Mouse (Mus musculus) neural tube, embryonic 15.5 days (tissue): ENCODE measurements around the gene Hoxa7. TPM values are rescaled to one million over a fixed set of nuclear protein-coding genes. Genes with fewer than 3 reads are reported as not detected.
A peak's percentile ranks its signal among the peaks of the same experiment; 100 is the strongest.

Experiments used
- ATAC-seq: fragments of 200-750 bp; cut with Nextera tagmentation; 2 replicates; pipeline ENCODE4 v1.8.0; 2017; ENCODE audit warnings: mild to moderate bottlenecking, moderate TSS enrichment, moderate library complexity; ENCODE audit not compliant: low FRiP score
- H3K27ac ChIP-seq: fragments of 300-500 bp; sonication (generic); replicated peaks from 2 replicates; pipeline ENCODE4 v1.5.1; 2015; ENCODE audit warnings: mild to moderate bottlenecking, inconsistent platforms
- H3K27me3 ChIP-seq: fragments of 300-500 bp; sonication (generic); replicated peaks from 2 replicates; pipeline ENCODE4 v1.6.1; 2015; ENCODE audit warnings: inconsistent platforms
- H3K36me3 ChIP-seq: fragments of 300-500 bp; sonication (generic); 2 replicates; pipeline ENCODE4 v1.6.1; 2015; ENCODE audit warnings: inconsistent platforms
- H3K4me1 ChIP-seq: fragments of 300-500 bp; sonication (generic); 2 replicates; pipeline ENCODE4 v1.6.1; 2015; ENCODE audit warnings: inconsistent platforms
- H3K4me2 ChIP-seq: fragments of 300-500 bp; sonication (generic); 2 replicates; pipeline ENCODE4 v1.6.1; 2015; ENCODE audit warnings: inconsistent platforms, mild to moderate bottlenecking, moderate library complexity
- H3K4me3 ChIP-seq: fragments of 300-500 bp; sonication (generic); replicated peaks from 2 replicates; pipeline ENCODE4 v1.5.1; 2015; ENCODE audit warnings: mild to moderate bottlenecking, inconsistent platforms
- H3K9ac ChIP-seq: fragments of 300-500 bp; sonication (generic); replicated peaks from 2 replicates; pipeline ENCODE4 v1.6.1; 2015; ENCODE audit warnings: mild to moderate bottlenecking, inconsistent platforms
- H3K9me3 ChIP-seq: fragments of 300-500 bp; sonication (generic); replicated peaks from 2 replicates; pipeline ENCODE4 v1.6.1; 2016; ENCODE audit warnings: inconsistent platforms
- WGBS: fragments of 180-500 bp; shearing (Covaris S2); methylation state at CpG from one replicate; pipeline ENCODE4 v1.1.7; 2015; ENCODE audit warnings: mixed read lengths; 5-methylcytosine and 5-hydroxymethylcytosine counted together
- polyA plus RNA-seq: library from polyadenylated mRNA; unstranded; fragments of >200 nt; fragmentation: Nextera tagmentation; extraction: Ambion mirVana; gene quantifications from 2 replicates; pipeline ENCODE4 v1.2.1, GENCODE M21; 2015

The Hoxa7 gene
- polyA plus RNA-seq, 1 experiment from 2014 or later: 109 TPM

GRCm38 (mm10) chr6:52183311-52184080, 38.2 kb downstream of the Hoxa7 start:
- WGBS: 17% methylated on average over 10 of the region's 10 CpGs
- H3K9me3 ChIP-seq: no peaks in the 10 kb centered on the region
- no peaks in the 10 kb centered on the region for H3K27me3 ChIP-seq
- H3K4me1 ChIP-seq: peaks cover 87% of the 10 kb centered on the region
- peak overlapping the region; percentile 68 for H3K27ac ChIP-seq
- H3K4me2 ChIP-seq: peak overlapping the region; percentile 35; the same call in 1 of the 2 replicates
- no peak overlapping the region; the same call in 1 of the 2 replicates for H3K9ac ChIP-seq
- H3K4me3 ChIP-seq: no peak overlapping the region
- H3K36me3 ChIP-seq: peaks cover 3% of the 10 kb centered on the region; the same call in 1 of the 2 replicates
- no peak for ATAC-seq

GRCm38 (mm10) chr6:52182793-52183192, 38.9 kb downstream of the Hoxa7 start:
- Histone ChIP-seq H3K27me3 (no peaks in the 10 kb centered on the region), H3K9me3 (no peaks in the 10 kb centered on the region), H3K27ac (peak overlapping the region; percentile 68), H3K4me2 (0 out of 2 replicates have a peak overlapping the region, but pooled peaks have one; percentile 35), H3K9ac (no peak overlapping the region), H3K4me3 (no peak overlapping the region), H3K4me1 (peaks cover 87% of the 10 kb centered on the region), H3K36me3 (peaks cover 3% of the 10 kb centered on the region; the same call in 1 of the 2 replicates)
- no peak for ATAC-seq
- 26% methylated on average over 1 of the region's 1 CpGs for WGBS

GRCm38 (mm10) chr6:52182030-52182429, 39.6 kb downstream of the Hoxa7 start:
- ATAC-seq: no peak
- no peaks in the 10 kb centered on the region for H3K9me3 ChIP-seq
- H3K9ac ChIP-seq: no peak overlapping the region
- peaks cover 87% of the 10 kb centered on the region for H3K4me1 ChIP-seq
- H3K27me3 ChIP-seq: no peaks in the 10 kb centered on the region
- no peak overlapping the region for H3K4me3 ChIP-seq
- H3K27ac ChIP-seq: no peak overlapping the region; the same call in 1 of the 2 replicates
- no peak overlapping the region for H3K4me2 ChIP-seq
- 34% methylated on average over 2 of the region's 2 CpGs for WGBS
- peaks cover 3% of the 10 kb centered on the region; the same call in 1 of the 2 replicates for H3K36me3 ChIP-seq

- Histone ChIP-seq H3K9ac (peak overlapping the region; percentile 41; the same call in 1 of the 2 replicates), H3K27me3 (no peaks in the 10 kb centered on the region), H3K27ac (peak overlapping the region; percentile 88), H3K4me2 (peak overlapping the region; percentile 63), H3K9me3 (no peaks in the 10 kb centered on the region), H3K36me3 (no peaks in the 10 kb centered on the region; the same call in 1 of the 2 replicates), H3K4me3 (0 out of 2 replicates have a peak overlapping the region, but pooled peaks have one; percentile 46), H3K4me1 (peaks cover 92% of the 10 kb centered on the region)
- 32% methylated on average over 3 of the region's 3 CpGs for WGBS
- no peak for ATAC-seq
Measured at GRCm38 (mm10) chr6:52180726-52181125, 40.9 kb downstream of the Hoxa7 start.

- no peaks in the 10 kb centered on the region; the same call in 1 of the 2 replicates for H3K36me3 ChIP-seq
- H3K27ac ChIP-seq: peak overlapping the region; percentile 88
- no peaks in the 10 kb centered on the region for H3K27me3 ChIP-seq
- peak overlapping the region; percentile 46 for H3K4me3 ChIP-seq
- H3K4me2 ChIP-seq: peak overlapping the region; percentile 63
- no peaks in the 10 kb centered on the region for H3K9me3 ChIP-seq
- H3K9ac ChIP-seq: peak overlapping the region; percentile 41
- H3K4me1 ChIP-seq: peaks cover 91% of the 10 kb centered on the region
- ATAC-seq: no peak
- 12% methylated on average over 11 of the region's 11 CpGs for WGBS
Measured at GRCm38 (mm10) chr6:52180213-52180710, 41.4 kb downstream of the Hoxa7 start.

GRCm38 (mm10) chr6:52179690-52180089, 42.0 kb downstream of the Hoxa7 start:
- Histone ChIP-seq H3K27ac (peak overlapping the region; percentile 88), H3K4me3 (peak overlapping the region; percentile 46), H3K4me2 (peak overlapping the region; percentile 63), H3K27me3 (no peaks in the 10 kb centered on the region), H3K9ac (peak overlapping the region; percentile 41), H3K9me3 (no peaks in the 10 kb centered on the region), H3K36me3 (no peaks in the 10 kb centered on the region; the same call in 1 of the 2 replicates), H3K4me1 (peaks cover 91% of the 10 kb centered on the region)
- WGBS: 8% methylated on average over 10 of the region's 10 CpGs
- ATAC-seq: no peak

- peak overlapping the region; percentile 41 for H3K9ac ChIP-seq
- WGBS: 10% methylated on average over 4 of the region's 4 CpGs
Measured at GRCm38 (mm10) chr6:52178918-52179665, 42.6 kb downstream of the Hoxa7 start.

GRCm38 (mm10) chr6:52177806-52178205, 43.8 kb downstream of the Hoxa7 start:
- Histone ChIP-seq H3K4me2 (peak overlapping the region; percentile 63), H3K4me1 (peaks cover 83% of the 10 kb centered on the region), H3K27me3 (no peaks in the 10 kb centered on the region), H3K9me3 (no peaks in the 10 kb centered on the region), H3K9ac (peak overlapping the region; percentile 58), H3K4me3 (peak overlapping the region; percentile 46), H3K36me3 (no peaks in the 10 kb centered on the region), H3K27ac (peak overlapping the region; percentile 88)
- no peak for ATAC-seq
- 10% methylated on average over 9 of the region's 9 CpGs for WGBS

More at GRCm38 (mm10) chr6:52178918-52179665, 42.6 kb downstream of the Hoxa7 start:
- peaks cover 86% of the 10 kb centered on the region for H3K4me1 ChIP-seq
- peak overlapping the region; percentile 63 for H3K4me2 ChIP-seq
- H3K36me3 ChIP-seq: no peaks in the 10 kb centered on the region; the same call in 1 of the 2 replicates
- H3K4me3 ChIP-seq: peak overlapping the region; percentile 46
- no peaks in the 10 kb centered on the region for H3K27me3 ChIP-seq
- no peak for ATAC-seq
- H3K27ac ChIP-seq: peak overlapping the region; percentile 88
- H3K9me3 ChIP-seq: no peaks in the 10 kb centered on the region

GRCm38 (mm10) chr6:52177061-52177735, 44.5 kb downstream of the Hoxa7 start, which contains the start of gene 5730596B20Rik:
Gene 5730596B20Rik, plus strand, starts transcription at chr6:52177498.
- no peak for ATAC-seq
- H3K36me3 ChIP-seq: no peaks in the 10 kb centered on the region
- H3K27me3 ChIP-seq: no peaks in the 10 kb centered on the region
- peaks cover 86% of the 10 kb centered on the region for H3K4me1 ChIP-seq
- peak within 1 kb of the TSS; percentile 46 for H3K4me3 ChIP-seq
- peak within 1 kb of the TSS; percentile 58 for H3K9ac ChIP-seq
- H3K27ac ChIP-seq: peak within 1 kb of the TSS; percentile 88
- WGBS: 10% methylated on average over 36 of the region's 36 CpGs
- H3K4me2 ChIP-seq: peak within 1 kb of the TSS; percentile 63
- no peaks in the 10 kb centered on the region for H3K9me3 ChIP-seq

- Histone ChIP-seq H3K27ac (peak overlapping the region; percentile 88), H3K9ac (peak overlapping the region; percentile 58), H3K4me2 (peak overlapping the region; percentile 63), H3K9me3 (no peaks in the 10 kb centered on the region), H3K4me3 (peak overlapping the region; percentile 46), H3K27me3 (no peaks in the 10 kb centered on the region), H3K36me3 (no peaks in the 10 kb centered on the region), H3K4me1 (peaks cover 90% of the 10 kb centered on the region)
- ATAC-seq: no peak
- WGBS: 9% methylated on average over 6 of the region's 6 CpGs
Measured at GRCm38 (mm10) chr6:52176391-52176790, 45.3 kb downstream of the Hoxa7 start.

GRCm38 (mm10) chr6:52175864-52176263, 45.8 kb downstream of the Hoxa7 start:
- Histone ChIP-seq H3K27me3 (no peaks in the 10 kb centered on the region), H3K9ac (peak overlapping the region; percentile 58)
- 1% methylated on average over 20 of the region's 35 CpGs for WGBS

More at GRCm38 (mm10) chr6:52175864-52176263, 45.8 kb downstream of the Hoxa7 start:
- 0 out of 2 replicates have a peak, but pooled peaks have one; percentile 15 for ATAC-seq
- H3K27ac ChIP-seq: peak overlapping the region; percentile 88
- H3K4me2 ChIP-seq: peak overlapping the region; percentile 63
- peaks cover 90% of the 10 kb centered on the region for H3K4me1 ChIP-seq
- no peaks in the 10 kb centered on the region for H3K9me3 ChIP-seq
- no peaks in the 10 kb centered on the region for H3K36me3 ChIP-seq
- peak overlapping the region; percentile 46 for H3K4me3 ChIP-seq
